Mouse (Mus musculus) frontal cortex, adult 2 months (tissue): ENCODE results near the gene Daam2. TPM values are rescaled to one million over a fixed set of nuclear protein-coding genes. Genes with fewer than 3 reads are reported as not detected.

ENCODE experiments used
- DNase-seq, 2 experiments: peaks; one replicate each; pipeline ENCODE4 v3.0.0; 2022; ENCODE audit warnings: low spot score in 1 of 2; ENCODE audit errors: extremely low spot score in 1 of 2
- polyA plus RNA-seq: library from polyadenylated mRNA; depleted of rRNA; stranded (reverse); fragments of >200 nt; gene quantifications from 2 replicates; pipeline ENCODE4 v1.2.3, GENCODE M21; 2012

Daam2 gene
- polyA plus RNA-seq, 1 experiment: 34.5 TPM

GRCm38 (mm10) chr17:49436631-49437030, 127.5 kb downstream of the Daam2 start:
- DNase-seq: no peak

GRCm38 (mm10) chr17:49435081-49435480, 129.1 kb downstream of the Daam2 start:
- DNase-seq: no peak

- DNase-seq: no peak
These were observed 129.9 kb downstream of the Daam2 start for GRCm38 (mm10) chr17:49434236-49434635.

GRCm38 (mm10) chr17:49433071-49433470, 131.1 kb downstream of the Daam2 start:
- no peak for DNase-seq

- no peak for DNase-seq
These were observed 132.0 kb downstream of the Daam2 start for GRCm38 (mm10) chr17:49432071-49432711.

- DNase-seq: no peak
These were observed 133.0 kb downstream of the Daam2 start for GRCm38 (mm10) chr17:49431176-49431575.

GRCm38 (mm10) chr17:49430136-49430535, 134.0 kb downstream of the Daam2 start:
- DNase-seq: no peak

- no peak for DNase-seq
These were observed 134.5 kb downstream of the Daam2 start for GRCm38 (mm10) chr17:49429471-49430129.

- no peak for DNase-seq
These were observed 135.3 kb downstream of the Daam2 start for GRCm38 (mm10) chr17:49428751-49429415.

- DNase-seq: peak; percentile 88 to 96
These were observed 135.9 kb downstream of the Daam2 start, which contains the start of gene Mocs1 for GRCm38 (mm10) chr17:49428239-49428688. Gene Mocs1, plus strand, starts transcription at chr17:49428362.

GRCm38 (mm10) chr17:49427631-49428238, 136.4 kb downstream of the Daam2 start:
- DNase-seq: no peak

GRCm38 (mm10) chr17:49423872-49424271, 140.3 kb downstream of the Daam2 start:
- no peak for DNase-seq

GRCm38 (mm10) chr17:49423067-49423325, 141.1 kb downstream of the Daam2 start:
- no peak for DNase-seq

- no peak for DNase-seq
These were observed 141.7 kb downstream of the Daam2 start for GRCm38 (mm10) chr17:49422286-49423066.

- no peak for DNase-seq
These were observed 144.3 kb downstream of the Daam2 start for GRCm38 (mm10) chr17:49419813-49420212.

GRCm38 (mm10) chr17:49416228-49416627, 147.9 kb downstream of the Daam2 start:
- DNase-seq: no peak

- DNase-seq: no peak
These were observed 150.6 kb downstream of the Daam2 start for GRCm38 (mm10) chr17:49413554-49413953.

GRCm38 (mm10) chr17:49412974-49413373, 151.2 kb downstream of the Daam2 start:
- DNase-seq: no peak
